Mouse (Mus musculus) liver, embryonic 11.5 days (tissue): ENCODE data around the gene Ano10. TPM values are rescaled to one million over a fixed set of nuclear protein-coding genes. Genes with fewer than 3 reads are reported as not detected.

Experiments
- ATAC-seq: fragments of 200-750 bp; cut with Nextera tagmentation; replicated peaks from 2 replicates; pipeline ENCODE4 v1.8.0; 2017; ENCODE audit warnings: moderate number of reproducible peaks, mild to moderate bottlenecking, moderate TSS enrichment, moderate library complexity; ENCODE audit not compliant: low FRiP score
- DNase-seq: peaks from one replicate; pipeline ENCODE4 v3.0.0-alpha.2; 2017; ENCODE audit warnings: low spot score
- H3K27ac ChIP-seq: fragments of 300-500 bp; sonication (generic); 2 replicates; pipeline ENCODE4 v1.5.1; 2014; ENCODE audit warnings: mild to moderate bottlenecking, low read depth, low read length, control low read depth
- H3K27me3 ChIP-seq: fragments of 300-500 bp; sonication (generic); replicated peaks from 2 replicates; pipeline ENCODE4 v1.6.1; 2014; ENCODE audit warnings: low read length, mixed read lengths; ENCODE audit not compliant: control insufficient read depth, insufficient read depth
- H3K36me3 ChIP-seq: fragments of 300-500 bp; sonication (generic); 2 replicates; pipeline ENCODE4 v1.6.1; 2014; ENCODE audit warnings: mild to moderate bottlenecking, low read length, moderate library complexity, mixed read lengths; ENCODE audit not compliant: control insufficient read depth, insufficient read depth
- H3K4me1 ChIP-seq: fragments of 300-500 bp; sonication (generic); replicated peaks from 2 replicates; pipeline ENCODE4 v1.6.1; 2014; ENCODE audit warnings: low read length, mixed read lengths; ENCODE audit not compliant: control insufficient read depth, insufficient read depth
- H3K4me2 ChIP-seq: fragments of 300-500 bp; sonication (generic); 2 replicates; pipeline ENCODE4 v1.6.1; 2014; ENCODE audit warnings: mild to moderate bottlenecking, control low read depth, moderate library complexity
- H3K4me3 ChIP-seq: fragments of 300-500 bp; sonication (generic); 2 replicates; pipeline ENCODE4 v1.5.1; 2014; ENCODE audit warnings: low read depth, low read length, control low read depth
- H3K9ac ChIP-seq: fragments of 300-500 bp; sonication (generic); 2 replicates; pipeline ENCODE4 v1.6.1; 2014; ENCODE audit warnings: low read depth, low read length, control low read depth
- H3K9me3 ChIP-seq: fragments of 300-500 bp; sonication (generic); 2 replicates; pipeline ENCODE4 v1.6.1; 2016; ENCODE audit warnings: low read length, inconsistent platforms, mixed read lengths; ENCODE audit not compliant: control insufficient read depth
- WGBS: fragments of 180-500 bp; shearing (Covaris S2); extraction: QIAGEN DNeasy Blood & Tissue Kit; methylation state at CpG from one replicate; pipeline ENCODE4 v1.1.7; 2014; 5-methylcytosine and 5-hydroxymethylcytosine counted together
- polyA plus RNA-seq: library from polyadenylated mRNA; unstranded; fragments of >200 nt; fragmentation: Nextera tagmentation; extraction: Ambion mirVana; gene quantifications from 2 replicates; pipeline ENCODE4 v1.2.1, GENCODE M21; 2014

Ano10 gene
- polyA plus RNA-seq, 1 experiment from 2014 or later: 15.4 TPM

DNA sequence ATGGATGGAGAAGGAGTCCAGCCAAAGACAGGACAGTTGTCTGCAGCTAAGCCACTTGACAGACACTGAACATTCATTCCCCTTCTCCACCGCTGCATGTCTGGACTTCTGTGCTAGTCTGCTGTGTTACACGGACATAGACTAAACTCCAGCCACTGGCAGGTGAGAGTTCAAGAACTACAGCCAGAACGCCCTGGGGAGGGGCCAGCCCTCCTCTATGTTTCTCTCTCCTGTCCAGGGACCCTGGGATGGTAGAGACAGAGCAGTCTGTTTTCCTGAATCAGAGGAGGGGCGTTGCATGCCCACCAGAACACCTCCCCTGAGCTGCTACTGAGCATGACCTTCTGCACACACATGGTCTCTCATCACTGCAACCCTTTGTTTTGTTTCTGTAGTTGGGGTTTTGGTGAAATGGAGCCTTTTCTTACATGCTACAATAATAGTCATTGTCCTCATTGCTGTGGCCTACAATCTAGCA lies 8.4 kb downstream of the Ano10 start:
- no peak for ATAC-seq
- Histone ChIP-seq H3K4me3 (no peak overlapping the region), H3K27me3 (no peaks in the 10 kb centered on the region), H3K9ac (no peak overlapping the region), H3K4me1 (peaks cover 2% of the 10 kb centered on the region; the same call in 1 of the 2 replicates), H3K9me3 (no peaks in the 10 kb centered on the region), H3K4me2 (no peak overlapping the region), H3K36me3 (no peaks in the 10 kb centered on the region), H3K27ac (no peak overlapping the region)
- 55% methylated on average over 4 of the region's 4 CpGs for WGBS
- DNase-seq: no peak

DNA sequence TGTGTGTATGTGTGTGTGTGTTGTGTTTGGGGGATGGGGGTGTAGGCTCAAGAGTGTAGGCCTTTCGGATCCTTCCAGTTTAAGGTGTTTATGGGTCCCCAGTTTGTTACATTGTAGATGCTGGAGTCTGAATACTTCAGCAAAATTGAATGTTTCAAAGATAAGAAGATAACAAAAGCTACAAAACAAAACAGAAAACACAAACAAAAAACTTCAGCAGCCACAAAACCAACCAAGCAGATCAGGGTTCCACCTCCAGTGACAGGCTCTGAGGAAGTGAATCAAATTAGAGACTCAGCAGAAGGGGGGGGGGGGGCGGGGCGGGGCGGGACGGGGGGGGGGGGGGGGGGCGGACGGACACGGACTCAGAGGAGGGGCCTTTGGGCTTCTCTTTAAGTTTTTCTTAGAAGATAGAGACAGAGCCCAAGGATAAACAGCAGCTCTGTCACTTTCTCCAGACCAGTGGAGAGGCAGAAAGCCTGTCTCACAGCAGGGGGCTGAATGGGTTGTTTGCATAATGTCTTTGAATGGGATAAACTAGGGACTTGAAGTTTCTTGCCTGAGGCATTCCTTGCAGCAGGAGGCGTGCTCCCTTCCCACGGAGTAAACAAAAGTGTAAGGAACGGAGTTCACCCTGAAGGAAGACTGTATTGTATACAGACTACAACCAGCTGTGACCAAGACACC lies 8.9 kb downstream of the Ano10 start:
- no peak overlapping the region for H3K4me2 ChIP-seq
- 45% methylated on average over 4 of the region's 11 CpGs for WGBS
- H3K4me1 ChIP-seq: peaks cover 2% of the 10 kb centered on the region; the same call in 1 of the 2 replicates

DNA sequence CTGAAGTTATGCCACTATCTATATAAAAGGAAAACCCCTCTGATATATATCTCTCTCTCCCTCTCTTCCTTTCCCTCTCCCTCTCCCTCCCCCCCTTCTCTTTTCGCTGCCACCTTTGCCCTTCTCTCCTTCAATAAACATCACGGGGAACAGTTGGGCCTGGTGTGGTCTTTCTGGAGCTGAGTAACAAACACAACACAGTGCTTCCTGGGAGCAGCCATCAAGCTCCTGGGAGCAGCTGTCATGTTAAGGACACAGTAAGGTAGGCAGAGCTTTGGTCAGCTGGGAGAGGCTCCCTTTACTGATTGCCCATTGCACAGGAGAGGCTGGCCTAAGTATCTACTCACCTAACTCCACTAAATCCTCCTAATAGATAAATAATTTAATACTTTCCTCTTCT lies 9.5 kb downstream of the Ano10 start:
- Histone ChIP-seq H3K4me2 (no peak overlapping the region), H3K4me3 (no peak overlapping the region), H3K36me3 (no peaks in the 10 kb centered on the region), H3K4me1 (peaks cover 2% of the 10 kb centered on the region; the same call in 1 of the 2 replicates), H3K27ac (no peak overlapping the region), H3K9ac (no peak overlapping the region), H3K9me3 (no peaks in the 10 kb centered on the region), H3K27me3 (no peaks in the 10 kb centered on the region)
- WGBS: 54% methylated on average over 2 of the region's 2 CpGs
- ATAC-seq (no peak), DNase-seq (no peak)

More for the DNA sequence above, 8.9 kb downstream of the Ano10 start:
- DNase-seq (no peak), ATAC-seq (no peak)
- Histone ChIP-seq H3K27me3 (no peaks in the 10 kb centered on the region), H3K4me3 (no peak overlapping the region), H3K9ac (no peak overlapping the region), H3K27ac (no peak overlapping the region), H3K9me3 (no peaks in the 10 kb centered on the region), H3K36me3 (no peaks in the 10 kb centered on the region)

DNA sequence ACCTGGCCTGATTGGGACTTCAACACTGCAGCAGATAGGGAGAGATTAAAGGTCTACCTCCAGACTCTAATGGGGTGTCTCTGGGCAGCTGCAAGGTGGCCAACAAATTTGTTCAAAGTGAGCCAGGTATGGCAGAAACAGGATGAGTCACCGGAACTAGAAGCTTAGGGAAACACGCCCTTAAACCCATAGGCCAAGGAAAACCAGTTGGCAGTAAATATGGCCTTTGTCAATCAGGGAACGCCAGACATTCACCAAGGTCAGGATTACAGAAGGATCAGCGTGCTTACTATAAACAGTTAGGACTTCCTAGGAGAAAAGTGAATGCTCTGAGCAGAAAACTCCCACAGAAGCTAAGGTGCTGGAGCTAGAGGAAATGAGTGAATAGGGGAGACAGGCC lies 13.2 kb downstream of the Ano10 start:
- Histone ChIP-seq H3K4me2 (no peak overlapping the region), H3K9ac (no peak overlapping the region), H3K27ac (no peak overlapping the region), H3K27me3 (no peaks in the 10 kb centered on the region), H3K9me3 (no peaks in the 10 kb centered on the region), H3K4me3 (no peak overlapping the region), H3K4me1 (peaks cover 2% of the 10 kb centered on the region; the same call in 1 of the 2 replicates), H3K36me3 (no peaks in the 10 kb centered on the region; the same call in 1 of the 2 replicates)
- DNase-seq (no peak), ATAC-seq (no peak)
- WGBS: 85% methylated on average over 4 of the region's 4 CpGs

DNA sequence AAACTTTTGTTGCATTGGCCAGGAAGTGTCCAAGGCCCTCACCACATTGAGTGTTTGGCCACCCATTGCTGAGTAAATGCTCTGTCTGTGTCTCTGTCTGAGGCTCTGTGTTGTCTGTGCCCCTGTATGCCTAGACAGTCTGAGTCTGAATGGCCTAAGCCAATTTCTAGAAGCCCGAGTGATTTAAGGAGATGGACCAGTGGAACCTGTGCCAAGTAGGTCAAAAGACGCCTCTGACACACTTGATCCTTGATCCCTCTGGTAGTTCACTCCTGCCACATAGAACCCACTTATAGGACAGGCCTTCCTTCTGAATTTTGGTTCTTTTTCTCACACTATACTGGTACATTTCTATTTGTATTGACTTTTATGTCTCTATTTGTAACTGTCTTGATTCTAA lies 17.6 kb downstream of the Ano10 start:
- 82% methylated on average over 2 of the region's 2 CpGs for WGBS
- no peak overlapping the region for H3K4me3 ChIP-seq
- no peak overlapping the region for H3K27ac ChIP-seq
- H3K4me2 ChIP-seq: no peak overlapping the region
- no peaks in the 10 kb centered on the region for H3K27me3 ChIP-seq
- ATAC-seq (no peak), DNase-seq (no peak)
- no peaks in the 10 kb centered on the region for H3K9me3 ChIP-seq
- H3K4me1 ChIP-seq: no peaks in the 10 kb centered on the region
- H3K9ac ChIP-seq: no peak overlapping the region
- H3K36me3 ChIP-seq: no peaks in the 10 kb centered on the region; the same call in 1 of the 2 replicates

DNA sequence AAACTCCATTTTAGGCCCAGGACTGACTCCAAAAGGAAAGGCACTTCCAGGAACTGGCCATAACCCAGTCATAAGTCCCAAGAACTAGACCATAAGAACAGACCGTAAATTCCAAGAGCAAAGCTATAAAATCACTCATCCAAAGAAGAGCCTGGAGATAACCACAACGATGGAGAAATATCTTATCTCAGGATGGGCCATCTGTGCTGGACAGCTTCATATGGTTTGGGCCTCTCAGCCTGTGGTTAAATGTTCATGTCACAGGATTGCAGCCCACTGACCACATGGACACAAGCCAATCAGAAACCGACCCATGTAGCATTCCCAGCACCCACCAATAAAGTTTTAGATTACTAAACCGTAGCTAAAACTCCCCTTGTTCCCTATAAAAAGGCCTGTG lies 18.1 kb downstream of the Ano10 start:
- H3K36me3 ChIP-seq: no peaks in the 10 kb centered on the region; the same call in 1 of the 2 replicates
- H3K9ac ChIP-seq: no peak overlapping the region
- no peaks in the 10 kb centered on the region for H3K27me3 ChIP-seq
- no peak overlapping the region for H3K27ac ChIP-seq
- H3K4me1 ChIP-seq: no peaks in the 10 kb centered on the region
- WGBS: 76% methylated on average over 4 of the region's 4 CpGs
- H3K4me3 ChIP-seq: no peak overlapping the region
- DNase-seq (no peak), ATAC-seq (no peak)
- H3K9me3 ChIP-seq: no peaks in the 10 kb centered on the region
- H3K4me2 ChIP-seq: no peak overlapping the region

DNA sequence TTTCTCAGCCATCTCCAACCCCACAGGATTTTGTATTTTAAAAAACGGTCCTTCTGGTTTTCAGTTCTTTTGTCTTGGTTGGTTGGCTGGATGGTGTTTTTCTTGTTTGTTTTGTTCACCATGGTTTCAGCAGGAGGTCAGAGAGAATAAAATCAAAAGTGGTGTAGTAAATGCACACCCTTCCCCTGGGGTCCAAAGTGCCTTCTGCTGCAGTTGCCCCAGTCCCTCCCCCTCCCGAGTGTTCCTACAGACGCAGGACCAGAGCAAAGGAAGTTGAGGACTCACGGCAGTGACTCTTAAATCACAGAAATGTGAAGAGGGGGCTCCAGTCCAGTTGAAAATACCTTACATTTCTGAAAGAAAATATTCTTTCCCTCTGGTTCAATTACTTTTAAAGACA lies 19.9 kb downstream of the Ano10 start:
- no peak overlapping the region for H3K9ac ChIP-seq
- H3K27me3 ChIP-seq: no peaks in the 10 kb centered on the region
- H3K27ac ChIP-seq: no peak overlapping the region
- no peak overlapping the region for H3K4me2 ChIP-seq
- 75% methylated on average over 4 of the region's 4 CpGs for WGBS
- H3K4me3 ChIP-seq: no peak overlapping the region
- H3K36me3 ChIP-seq: no peaks in the 10 kb centered on the region; the same call in 1 of the 2 replicates
- no peaks in the 10 kb centered on the region for H3K9me3 ChIP-seq
- no peak for ATAC-seq
- no peak for DNase-seq
- H3K4me1 ChIP-seq: no peaks in the 10 kb centered on the region

DNA sequence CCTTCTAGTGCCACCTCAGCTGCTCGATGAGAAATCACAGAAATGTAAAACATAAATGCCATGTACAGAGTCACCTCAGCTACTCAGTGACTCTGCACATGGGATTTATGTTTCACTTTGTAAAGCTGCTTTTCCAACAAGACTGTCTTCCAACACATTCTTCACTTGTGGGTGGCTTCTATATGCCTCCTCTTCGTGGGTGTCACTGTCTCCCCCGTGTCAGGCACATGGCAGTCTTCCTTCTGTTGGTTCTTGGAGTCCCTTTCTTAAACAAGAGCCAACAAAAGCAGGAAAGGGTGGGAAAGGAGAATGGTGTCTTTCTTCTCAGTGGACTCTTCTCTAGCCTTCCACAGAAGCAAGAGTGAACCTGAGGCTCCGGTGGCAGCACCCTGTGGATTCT lies 20.3 kb downstream of the Ano10 start:
- H3K27me3 ChIP-seq: no peaks in the 10 kb centered on the region
- no peak overlapping the region for H3K4me2 ChIP-seq
- ATAC-seq: no peak
- no peak overlapping the region for H3K9ac ChIP-seq
- no peaks in the 10 kb centered on the region; the same call in 1 of the 2 replicates for H3K36me3 ChIP-seq
- no peaks in the 10 kb centered on the region for H3K4me1 ChIP-seq
- DNase-seq: no peak
- no peak overlapping the region for H3K27ac ChIP-seq
- H3K4me3 ChIP-seq: no peak overlapping the region
- H3K9me3 ChIP-seq: no peaks in the 10 kb centered on the region
- 80% methylated on average over 4 of the region's 4 CpGs for WGBS

DNA sequence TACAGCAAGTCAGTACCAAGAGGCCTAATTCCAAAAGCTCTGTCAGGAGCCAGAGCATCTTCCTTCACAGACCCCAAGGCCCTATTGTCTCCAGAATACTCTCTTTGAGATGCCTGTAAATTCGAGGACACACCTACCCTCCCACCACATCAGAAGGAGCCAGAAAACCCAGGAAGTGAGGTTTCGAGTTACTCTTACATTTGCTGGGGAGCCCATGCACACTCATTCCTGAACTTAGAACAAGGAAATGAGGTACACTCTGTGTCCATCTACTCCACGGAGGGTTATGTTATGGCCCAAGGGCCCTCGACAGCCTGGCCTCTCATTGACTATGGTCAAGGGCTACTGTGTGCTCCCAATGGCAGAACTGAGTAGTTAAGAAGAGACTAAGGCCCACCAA lies 22.4 kb downstream of the Ano10 start:
- no peak overlapping the region for H3K27ac ChIP-seq
- no peak for ATAC-seq
- WGBS: 72% methylated on average over 4 of the region's 4 CpGs
- H3K36me3 ChIP-seq: no peaks in the 10 kb centered on the region
- DNase-seq: no peak
- H3K9ac ChIP-seq: no peak overlapping the region
- H3K4me2 ChIP-seq: no peak overlapping the region
- H3K9me3 ChIP-seq: no peaks in the 10 kb centered on the region
- no peaks in the 10 kb centered on the region for H3K4me1 ChIP-seq
- no peaks in the 10 kb centered on the region for H3K27me3 ChIP-seq
- H3K4me3 ChIP-seq: no peak overlapping the region
